Mouse (Mus musculus): ENCODE measurements around the gene Nme2.

Gene Nme2

DNA sequence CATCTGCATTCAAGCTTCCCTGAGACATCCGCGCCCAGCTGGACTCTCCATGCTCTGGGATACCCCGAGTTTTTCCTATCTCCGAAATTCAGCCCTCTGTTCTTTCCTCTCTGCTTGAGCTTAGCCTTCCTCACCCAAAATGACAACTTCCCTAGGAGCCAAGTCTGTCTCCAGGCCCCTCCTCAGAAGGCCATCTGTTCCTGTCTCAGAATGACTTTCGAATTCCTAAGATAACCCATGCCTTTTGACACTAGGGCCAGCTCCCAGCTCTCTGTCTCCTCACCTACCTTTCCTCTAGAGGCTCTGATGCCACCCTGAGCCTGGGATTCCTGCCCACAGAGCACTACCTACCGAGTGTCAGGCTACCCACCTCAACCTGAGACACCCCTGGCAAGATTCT lies at the start of gene Nme2:
Gene Nme2 (minus strand): TSS at position 101 of the 400 bp plus-strand sequence.
- DNase-seq, result no peak

DNA sequence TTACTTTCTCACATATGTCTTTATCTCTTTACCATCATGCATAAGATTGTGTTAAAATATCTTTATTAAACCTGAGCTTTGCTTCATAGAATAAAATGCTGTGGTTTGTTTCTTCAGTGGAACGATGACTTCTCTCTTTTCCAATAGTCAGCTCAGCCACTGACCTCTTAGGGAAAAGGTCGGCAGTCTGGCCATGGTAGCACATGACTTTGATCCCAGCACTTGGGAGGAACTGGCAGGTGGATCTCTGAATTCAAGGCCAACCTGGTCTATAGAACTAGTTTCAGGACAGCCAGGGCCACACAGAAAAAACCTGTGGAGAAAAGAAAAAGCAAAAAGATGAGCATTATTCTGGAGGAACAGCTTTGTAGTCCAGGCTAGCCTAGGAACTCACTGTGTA lies 47.3 kb upstream of the Nme2 start:
- no peak for DNase-seq

DNA sequence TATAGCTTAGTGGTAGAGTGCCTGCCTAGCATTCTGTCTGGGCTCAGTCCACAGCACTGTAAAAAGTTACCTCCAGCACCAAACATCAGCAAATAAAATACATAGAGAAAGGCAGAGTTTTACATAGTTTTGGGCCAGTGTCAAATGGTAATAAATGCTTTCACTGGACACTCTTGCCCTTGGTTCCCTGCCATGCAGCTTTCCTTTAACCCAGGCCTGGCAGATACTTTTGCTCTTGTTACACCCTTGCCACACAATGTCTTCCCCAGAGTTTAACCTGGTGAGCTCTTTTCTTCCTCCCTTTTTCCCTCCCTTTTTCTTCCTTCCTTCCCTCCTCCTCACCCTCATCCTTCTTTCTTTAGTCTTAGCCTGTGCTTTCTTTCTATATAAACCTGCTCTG lies 43.2 kb upstream of the Nme2 start:
- DNase-seq, result no peak

DNA sequence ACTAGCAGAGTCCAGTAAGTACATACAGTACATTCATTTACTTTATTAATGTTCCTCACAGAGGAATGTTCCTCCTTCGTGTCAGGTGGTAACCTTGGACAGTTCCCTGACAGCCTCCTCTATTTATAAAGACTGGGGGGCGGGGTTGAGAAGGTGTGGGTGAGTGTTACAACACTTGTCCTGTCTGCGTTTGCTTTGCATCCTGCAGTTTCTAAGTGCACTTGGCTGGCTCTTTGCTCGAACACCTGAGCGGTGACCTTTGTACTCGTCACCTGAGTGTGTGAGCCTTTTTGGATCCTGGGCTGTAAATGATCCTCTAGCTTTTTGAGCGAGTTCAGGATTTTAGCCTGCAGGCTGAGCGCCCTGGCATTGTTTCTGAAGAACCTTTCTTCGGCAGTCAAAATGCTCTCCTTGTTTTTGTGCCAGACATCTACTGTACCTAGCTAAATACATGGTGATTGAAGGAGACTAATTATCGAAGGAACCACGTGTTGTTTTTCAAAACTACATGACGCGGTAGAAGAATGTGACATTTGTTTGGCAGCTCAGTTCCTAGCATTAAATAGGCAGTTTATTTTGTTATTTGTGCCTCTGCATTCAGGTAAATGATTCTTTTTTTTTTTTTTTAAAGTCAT lies 41.2 kb upstream of the Nme2 start:
- peak; percentile 54 for DNase-seq

DNA sequence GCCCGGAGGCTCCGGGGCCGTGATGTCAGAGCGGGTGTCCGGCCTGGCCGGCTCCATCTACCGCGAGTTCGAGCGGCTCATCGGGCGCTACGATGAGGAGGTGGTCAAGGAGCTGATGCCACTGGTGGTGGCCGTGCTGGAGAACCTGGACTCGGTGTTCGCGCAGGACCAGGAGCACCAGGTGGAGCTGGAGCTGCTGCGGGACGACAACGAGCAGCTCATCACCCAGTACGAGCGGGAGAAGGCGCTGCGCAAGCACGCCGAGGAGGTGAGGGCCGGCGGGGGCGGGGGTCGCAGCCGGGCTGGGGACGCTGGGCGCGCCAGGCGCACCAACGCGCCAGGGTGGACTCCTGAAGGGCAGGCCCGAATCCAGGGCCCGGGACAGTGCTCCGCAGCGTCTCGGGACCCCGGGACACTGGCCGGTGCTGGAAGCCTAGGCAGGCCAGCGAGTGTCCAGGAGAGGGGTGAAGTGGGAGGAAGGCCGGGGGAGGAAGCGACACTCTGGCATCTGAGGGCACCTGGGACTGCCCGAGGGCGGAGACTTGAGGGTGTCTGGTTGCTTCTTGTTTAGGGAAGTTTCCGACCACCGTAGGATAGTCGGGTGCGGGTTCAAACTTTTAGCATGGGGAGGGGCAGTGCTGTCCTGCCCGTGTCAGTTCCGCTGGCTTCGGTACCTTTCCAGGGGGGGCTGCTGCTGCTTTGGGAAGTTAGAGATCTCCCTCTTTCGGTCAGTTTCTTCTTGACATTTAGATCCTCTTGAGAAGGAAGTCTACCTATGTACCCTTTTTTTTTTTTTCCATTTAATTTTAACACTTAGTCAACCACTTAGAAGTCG lies 40.5 kb upstream of the Nme2 start:
- DNase-seq, result peak; percentile 64

DNA sequence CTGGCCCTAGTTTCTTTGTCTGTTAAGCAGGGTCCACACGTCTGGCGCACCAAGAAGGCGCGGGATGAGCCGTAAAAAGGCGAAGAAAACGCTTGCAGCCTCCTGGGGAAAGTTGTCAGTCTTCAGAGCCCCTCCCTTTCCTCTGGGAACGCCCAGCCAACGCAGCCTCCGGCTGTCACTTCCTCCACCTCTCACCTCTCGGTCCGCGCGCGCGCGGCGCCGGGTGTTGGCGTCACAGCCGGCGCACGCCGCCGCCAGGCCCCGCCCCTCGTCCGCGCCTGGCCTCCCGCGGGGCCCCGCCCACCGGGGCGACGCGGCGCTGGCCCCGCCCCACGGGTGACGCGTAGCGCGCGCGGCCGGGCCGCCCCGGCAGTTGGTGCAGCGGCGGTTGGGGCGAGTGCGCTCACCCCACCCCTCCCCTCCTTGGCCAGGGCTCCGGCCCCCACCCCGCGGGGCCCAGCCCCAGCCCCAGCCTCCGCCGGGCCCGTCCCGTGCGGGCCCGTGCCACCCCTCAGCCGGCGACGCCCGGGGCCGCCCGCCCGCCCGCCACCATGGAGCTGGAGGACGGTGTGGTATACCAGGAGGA lies 39.8 kb upstream of the Nme2 start, which contains the start of gene Spag9:
Gene Spag9 (plus strand): TSS at position 372 of the 586 bp plus-strand sequence.
- peak; percentile 96 for DNase-seq

DNA sequence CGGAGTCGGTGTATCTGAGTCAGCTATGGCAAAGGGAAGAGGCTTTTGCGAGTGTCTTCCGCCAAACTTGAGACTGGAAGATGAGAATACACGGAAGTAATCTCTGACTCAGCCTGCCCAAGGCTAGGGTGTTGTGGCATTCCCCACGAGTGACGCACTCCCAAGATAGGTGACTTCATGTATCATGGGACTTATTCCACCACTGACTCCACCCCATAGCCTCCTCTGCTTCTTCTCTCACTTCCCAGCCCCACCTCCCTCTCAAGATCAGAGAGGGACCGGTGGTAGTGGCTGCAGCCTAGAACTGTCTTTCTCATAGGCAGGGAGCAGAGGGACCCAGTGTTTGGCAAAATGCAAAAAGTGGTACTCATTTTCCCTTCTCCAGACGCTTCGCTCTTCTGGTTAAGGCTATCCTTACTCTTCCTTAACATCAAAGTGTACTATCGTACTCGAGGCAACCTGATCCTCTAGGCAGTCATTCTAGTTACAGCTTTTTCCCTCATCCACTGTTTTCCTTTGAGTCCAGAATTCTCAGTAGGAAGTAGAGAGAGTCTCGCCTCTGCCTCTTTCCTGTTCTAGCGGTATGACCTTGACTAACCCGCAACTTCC lies 39.2 kb upstream of the Nme2 start:
- peak; percentile 72 for DNase-seq

DNA sequence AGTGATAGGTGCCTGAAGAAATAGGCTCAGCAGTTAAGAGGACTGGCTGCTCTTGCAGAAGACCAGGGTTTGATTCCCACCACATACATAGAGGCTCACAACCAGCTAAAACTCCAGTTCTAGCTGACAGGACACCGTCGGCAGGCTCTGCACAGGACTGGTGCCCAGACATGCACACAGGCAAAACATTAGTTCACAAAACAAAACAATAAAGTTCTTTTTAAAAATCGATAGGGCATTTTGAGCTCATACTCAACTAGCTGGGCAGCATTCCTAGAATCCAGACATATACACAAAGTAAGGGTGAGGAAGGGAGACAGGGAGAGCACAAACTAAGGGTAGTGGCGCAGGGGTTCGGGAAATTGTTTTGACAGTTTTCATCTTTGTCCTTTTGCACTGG lies 38.5 kb upstream of the Nme2 start:
- DNase-seq, result no peak

DNA sequence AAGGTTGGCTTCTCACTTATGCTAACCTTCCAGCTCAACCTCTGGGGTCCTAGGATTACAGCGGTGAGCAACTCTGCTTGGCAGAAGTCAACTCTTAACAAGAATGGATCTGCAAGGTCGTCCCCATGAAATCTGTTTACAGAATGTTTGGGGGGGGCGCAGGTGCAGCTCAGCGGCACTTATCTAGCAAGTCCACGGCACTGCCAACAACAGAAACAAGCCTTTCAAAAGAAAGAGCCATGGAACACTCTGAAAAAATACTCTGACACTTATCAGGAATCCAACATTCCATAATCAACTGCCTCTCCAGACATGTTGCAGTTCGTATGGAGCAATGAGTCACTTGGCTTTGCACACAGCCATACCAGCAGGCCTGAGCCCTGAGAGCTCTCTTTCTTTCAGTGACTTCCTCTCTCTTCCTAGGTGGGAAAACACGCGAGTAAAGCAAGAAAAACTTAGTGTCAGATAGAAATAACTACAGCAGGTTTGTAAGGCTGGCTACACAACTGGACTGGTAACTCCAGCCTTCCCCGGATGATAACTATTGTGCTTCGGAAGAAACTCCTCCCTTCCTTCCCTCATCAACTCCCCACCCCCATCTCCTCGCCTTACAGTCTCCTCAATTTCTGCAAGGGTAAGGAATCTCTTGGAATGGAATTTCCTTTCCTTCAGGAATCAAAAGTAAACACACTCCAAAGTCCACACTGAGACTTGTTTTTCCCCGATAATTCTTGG lies 32.4 kb upstream of the Nme2 start:
- DNase-seq, result no peak

DNA sequence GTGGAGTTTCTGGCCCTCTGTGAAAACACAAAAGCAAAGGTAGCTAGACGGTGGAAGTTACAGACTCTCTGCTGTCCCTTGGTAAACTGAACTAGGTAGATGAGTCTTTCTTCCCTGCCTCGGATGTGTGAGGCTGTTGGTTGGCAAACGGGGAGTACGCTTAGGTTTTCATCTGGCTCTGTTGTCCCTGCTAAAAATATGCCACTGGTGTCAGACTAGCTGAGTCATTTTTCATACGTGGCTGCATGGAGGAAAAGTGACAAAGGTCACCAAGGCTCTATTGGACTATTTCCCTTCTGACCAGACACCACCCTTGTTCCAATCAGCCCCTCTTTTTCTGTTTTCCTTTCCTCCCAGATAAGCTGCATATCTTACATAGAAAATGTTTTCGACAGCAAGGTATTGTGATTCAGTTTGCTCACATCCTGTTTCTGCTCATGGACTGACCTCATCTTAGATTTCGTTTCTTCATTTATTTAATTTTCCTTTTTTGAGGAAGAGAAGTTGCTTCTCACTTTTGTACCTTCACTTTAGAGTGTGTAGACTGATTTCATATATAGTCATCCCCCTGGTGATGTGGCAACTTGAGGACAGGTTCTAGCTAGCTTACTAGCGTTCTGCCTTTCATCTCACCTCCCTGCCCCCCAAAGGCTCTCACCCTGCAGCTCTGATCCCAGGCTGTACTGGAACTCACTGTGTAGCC lies 31.7 kb upstream of the Nme2 start:
- DNase-seq, result no peak

DNA sequence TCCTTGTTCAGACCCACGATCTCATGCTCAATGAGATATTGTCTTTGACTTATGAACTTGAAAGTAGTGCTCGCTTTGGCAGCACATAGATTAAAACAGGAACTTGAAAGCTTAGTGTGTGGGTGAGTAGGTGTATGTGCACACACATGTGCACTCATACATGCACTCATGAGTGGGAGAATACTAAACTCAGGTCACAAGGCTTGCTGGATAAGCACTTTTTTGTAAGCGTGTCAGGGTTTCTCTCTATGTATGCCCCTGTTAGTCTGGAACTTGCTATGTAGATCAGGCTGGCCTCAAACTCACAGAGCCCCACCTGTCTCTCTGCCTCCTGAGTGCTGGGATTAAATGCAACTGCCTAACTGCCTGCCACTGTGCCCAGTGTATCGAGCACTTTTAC lies 31.0 kb upstream of the Nme2 start:
- no peak for DNase-seq

DNA sequence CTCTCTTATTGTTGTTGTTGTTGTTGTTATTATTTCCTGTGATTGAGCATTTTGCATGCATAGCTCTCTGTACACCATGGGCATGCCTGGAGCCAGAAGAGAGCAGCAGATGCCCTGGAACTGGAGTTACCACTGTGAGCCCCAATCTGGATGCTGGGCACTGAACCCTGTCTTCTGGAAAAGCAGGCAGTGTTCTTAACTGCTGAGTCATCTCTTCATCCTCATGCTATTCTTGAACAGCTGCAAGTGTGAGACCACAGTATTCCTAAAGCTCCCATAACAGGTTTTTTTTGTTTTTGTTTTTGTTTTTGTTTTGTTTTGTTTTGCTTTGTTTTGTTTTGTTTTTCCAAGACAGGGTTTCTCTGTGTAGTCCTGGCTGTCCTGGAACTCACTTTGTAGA lies 30.2 kb upstream of the Nme2 start:
- DNase-seq, result no peak

DNA sequence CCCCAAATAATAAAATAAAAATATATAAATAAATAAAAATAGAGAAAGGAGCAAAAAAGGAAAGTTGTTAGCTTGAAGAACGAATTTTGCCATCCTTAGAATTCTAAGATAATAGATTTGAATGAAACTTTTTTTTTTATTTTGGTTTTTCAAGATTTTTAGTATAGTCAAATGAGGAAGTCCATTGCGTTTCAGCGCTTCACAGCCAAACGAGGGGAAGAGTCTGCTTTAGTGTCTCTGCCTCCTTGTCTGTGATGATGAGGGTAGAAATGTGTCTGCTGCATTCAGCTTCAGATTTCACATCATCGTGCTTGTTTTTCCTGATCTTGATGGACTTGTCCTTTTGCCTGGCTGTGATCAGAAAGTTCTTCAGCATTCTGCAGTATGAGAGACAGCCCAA lies 29.2 kb upstream of the Nme2 start:
- no peak for DNase-seq

DNA sequence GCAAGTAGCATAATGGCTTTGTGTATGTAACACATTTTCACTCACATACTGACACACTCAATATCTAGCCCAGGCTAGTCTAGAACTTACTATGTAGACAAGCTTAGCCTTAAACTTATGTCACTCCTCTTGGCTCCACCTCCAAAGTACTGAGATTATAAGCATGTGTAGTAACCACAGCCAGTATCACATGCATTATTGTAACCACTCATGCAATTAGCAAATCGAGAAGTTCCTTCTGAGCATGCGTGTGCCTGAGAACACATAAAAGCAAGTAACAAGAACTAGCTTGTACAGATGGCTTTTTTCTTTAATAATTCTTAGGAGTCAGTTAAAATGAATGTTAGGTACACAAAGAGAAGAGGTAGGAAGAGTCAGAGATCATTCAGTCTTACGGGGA lies 28.6 kb upstream of the Nme2 start:
- no peak for DNase-seq

DNA sequence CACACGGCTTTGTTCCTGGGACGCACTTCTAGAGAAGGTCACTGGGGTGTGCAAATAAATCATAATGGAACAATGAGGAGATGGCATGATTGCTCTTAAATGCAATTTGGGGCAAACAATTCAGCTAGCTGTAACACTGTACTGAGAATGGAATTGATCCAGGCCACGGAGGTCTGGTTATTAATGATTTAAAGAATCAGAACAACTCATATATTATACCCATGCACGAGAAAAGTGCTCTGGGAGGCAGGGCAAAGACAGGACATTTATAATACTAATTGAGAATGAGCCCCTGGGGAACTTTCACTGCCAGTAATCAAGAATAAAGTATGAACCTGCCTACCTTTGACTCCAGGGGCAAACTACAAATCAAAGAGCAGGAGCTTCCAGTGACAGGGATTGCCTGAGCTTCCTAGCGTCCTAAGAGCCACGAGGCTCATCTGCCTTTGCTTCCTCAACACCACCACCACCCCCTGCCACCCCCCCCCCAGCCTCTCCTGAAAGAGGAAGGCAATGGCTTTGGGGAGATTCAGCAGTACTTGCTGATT lies 23.5 kb upstream of the Nme2 start:
- DNase-seq, result no peak

DNA sequence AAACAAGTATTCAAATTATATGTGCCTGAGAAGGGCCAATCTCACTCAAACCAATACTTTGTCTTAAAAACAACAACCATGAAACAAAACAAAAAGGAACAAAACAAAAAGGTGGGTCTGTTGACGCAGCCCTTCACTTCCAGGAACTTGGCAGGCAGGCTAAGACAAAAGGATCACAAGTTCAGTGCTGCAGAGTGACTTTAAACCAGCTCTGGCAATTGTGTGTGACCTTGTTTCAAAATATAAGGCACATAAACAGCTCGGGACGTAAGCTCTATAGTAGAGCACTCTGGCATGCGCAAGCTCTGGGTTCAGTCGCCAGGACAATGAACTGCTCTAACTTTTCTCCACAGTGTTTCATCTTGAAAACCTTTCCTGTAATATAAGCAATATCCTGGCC lies 16.9 kb upstream of the Nme2 start:
- DNase-seq, result no peak

DNA sequence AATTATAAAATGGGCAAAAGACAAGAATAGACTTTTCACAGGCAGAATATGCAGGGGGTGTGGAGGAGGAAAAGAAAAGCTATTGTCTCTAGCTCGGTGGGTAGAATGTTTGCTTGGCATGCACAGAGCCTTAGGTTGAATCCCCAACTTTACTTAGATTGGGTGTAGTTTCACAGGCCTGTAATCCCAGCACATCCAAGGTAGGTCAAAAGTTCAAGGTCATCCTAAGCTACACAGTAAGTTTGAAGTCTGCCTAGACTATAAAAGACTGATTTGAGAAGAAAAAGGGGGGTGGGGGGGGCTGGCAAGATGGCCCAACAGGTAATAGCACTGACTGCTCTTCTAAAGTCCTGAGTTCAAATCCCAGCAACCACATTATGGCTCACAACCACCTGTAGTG lies 13.7 kb upstream of the Nme2 start:
- DNase-seq, result no peak

DNA sequence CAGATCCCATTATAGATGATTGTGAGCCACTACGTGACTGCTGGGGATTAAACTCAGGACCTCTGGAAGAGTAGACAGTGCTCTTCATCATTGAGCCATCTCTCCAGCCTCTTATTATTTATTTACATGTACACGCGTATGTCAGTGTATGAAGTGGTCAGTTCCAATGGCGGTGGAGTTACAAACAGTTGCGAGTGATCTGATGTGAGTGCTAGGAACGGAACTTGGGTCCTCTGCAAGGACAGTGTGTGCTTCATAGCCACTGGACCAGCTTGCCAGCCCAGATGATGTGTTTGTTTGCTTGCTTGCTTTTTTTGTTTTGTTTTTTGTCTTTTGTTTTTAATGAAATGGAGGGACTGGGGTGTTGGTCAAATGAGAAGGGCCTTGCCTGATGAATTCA lies 13.1 kb upstream of the Nme2 start:
- DNase-seq, result no peak

DNA sequence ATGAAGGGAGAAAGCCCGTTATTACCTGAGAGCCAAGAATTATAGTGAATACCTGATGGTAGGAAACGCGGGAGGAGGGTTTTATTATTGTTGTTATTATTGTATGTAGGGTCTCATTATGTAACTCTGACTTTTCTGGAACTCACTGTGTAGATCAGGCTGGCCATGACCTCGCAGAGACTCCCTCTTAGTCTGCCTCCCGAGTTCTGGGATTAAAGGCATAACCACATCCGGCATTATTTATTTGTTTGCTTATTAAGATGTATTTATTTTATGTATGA lies 12.7 kb upstream of the Nme2 start:
- no peak for DNase-seq

DNA sequence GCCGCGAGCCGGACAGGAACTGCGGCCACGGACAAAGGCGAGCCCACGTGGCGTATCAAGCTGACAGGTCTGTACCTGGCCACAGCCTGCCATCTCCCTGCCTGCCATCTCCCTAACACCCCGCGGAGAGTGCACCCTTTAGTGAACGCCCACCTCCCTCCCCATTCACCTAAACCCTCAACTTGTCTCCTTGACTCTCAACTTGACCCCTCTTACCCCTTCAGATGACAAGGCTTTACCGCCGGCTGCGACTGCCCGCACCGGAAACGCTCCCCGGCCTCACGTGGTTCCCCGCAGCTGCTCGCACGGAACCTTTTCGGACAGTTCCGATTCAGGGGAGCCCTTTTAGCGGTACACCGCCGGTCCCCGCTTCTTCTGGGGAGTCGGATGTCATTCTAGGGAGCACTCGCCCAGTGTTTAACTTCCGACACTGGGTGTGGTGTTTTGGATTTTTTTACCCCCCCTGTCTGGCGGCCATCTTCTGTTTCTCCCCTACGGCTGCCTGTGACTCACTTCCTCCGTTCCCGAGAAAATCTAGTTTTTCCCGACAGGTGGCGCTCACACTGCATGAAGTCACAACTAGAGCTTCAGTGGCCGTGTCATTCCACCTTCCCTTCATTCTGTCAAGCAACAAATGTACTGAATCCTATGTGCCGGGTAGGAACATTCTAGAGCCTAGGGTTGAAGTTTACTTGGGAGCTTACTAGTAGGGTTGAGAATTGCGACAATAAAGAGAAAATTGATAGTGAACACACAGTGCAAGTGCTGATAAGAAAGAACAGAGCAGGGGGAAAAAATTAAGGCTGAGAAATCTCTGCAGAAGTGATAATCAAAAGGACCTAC lies 12.2 kb upstream of the Nme2 start, which contains the start of the genes Gm20390 and Nme1:
Gene Gm20390 (minus strand): TSS at position 289 of the 843 bp plus-strand sequence.
Gene Nme1 (minus strand): TSS at position 517 of the 843 bp plus-strand sequence.
- peak; percentile 98 for DNase-seq

DNA sequence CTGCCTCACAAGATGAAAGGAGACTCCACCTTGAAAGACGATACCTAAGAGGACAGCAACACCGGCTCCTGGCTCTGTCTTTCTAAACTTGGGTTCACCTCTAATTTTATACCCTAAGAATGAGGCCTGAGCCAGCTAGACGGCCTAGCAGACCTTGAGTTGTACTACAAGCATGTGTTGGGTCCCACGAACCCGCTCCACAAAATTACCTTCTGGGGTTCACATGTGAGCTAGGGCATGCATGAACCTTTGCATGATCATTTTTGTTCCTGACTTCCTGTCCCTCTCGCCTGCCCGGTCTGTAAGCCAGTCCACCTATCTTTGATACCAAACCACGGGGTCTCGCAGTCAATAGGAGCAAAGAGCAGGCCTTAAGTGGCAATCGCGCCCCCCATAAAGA lies 11.3 kb upstream of the Nme2 start:
- DNase-seq, result peak; percentile 15
